In genomic region chr2:37757016-37757415, GRCm38 (mm10) we compare ENCODE assay signal across 27 mouse cellular contexts. TPM values are rescaled to one million over a fixed set of nuclear protein-coding genes. Genes with fewer than 3 reads are reported as not detected.
DNase-seq lines count a peak whose midpoint lies in the region; ATAC-seq and TF ChIP-seq lines count a peak whose summit lies in the region.
"Had no signal": no experiment of that assay in that cellular context is flagged by ENCODE, and none has a peak within 500 bp of the region (broad histone marks: within the 10 kb centered on the region; RNA-seq: fewer than 3 reads in every experiment).

No protein-coding gene starts in this region.

- DNase-seq in spleen, postnatal 36 days (ENCODE audit: low spot score in 2 of 2) = peak; percentile 75 to 80
- DNase-seq in spleen, postnatal 4 days (ENCODE audit: low spot score in 2 of 2) = no peak
- DNase-seq in G1E (ENCODE audit: low spot score) = peak; percentile 50
- peak; percentile 78 for DNase-seq in splenic B cell, adult 2 months (ENCODE audit: low read depth, low spot score)
- no peak for DNase-seq in forebrain, embryonic 11.5 days (ENCODE audit: low spot score)
- DNase-seq in heart, postnatal 10 days = no peak
- no peak for DNase-seq in frontal cortex, postnatal 36 days (ENCODE audit: low spot score in 2 of 2)
- DNase-seq: adrenal gland, adult 8-10 months; cerebellum, postnatal 36 days; embryo, embryonic 11 days; gastrocnemius, postnatal 36 days; heart, adult 2 months; kidney, adult 8-10 months; kidney, postnatal 10 days; layer of hippocampus, adult 9-11 months; liver, embryonic 13.5 days; lung, adult 18-20 months; lung, postnatal 10 days had no signal

- TF ChIP-seq CTCF in G1E (IDR thresholded peaks at IDR 0.05; ENCODE audit: low read depth, low read length) = no peak

- H3K9ac ChIP-seq in forebrain, embryonic 11.5 days (ENCODE audit: low read length) = no peak overlapping the region
- H3K9ac ChIP-seq: embryonic facial prominence, embryonic 13.5 days; forebrain, embryonic 12.5 days; hindbrain, embryonic 12.5 days; limb, embryonic 15.5 days; liver, embryonic 13.5 days; midbrain, embryonic 12.5 days; neural tube, embryonic 13.5 days; stomach, embryonic 15.5 days had no signal

- H3K9me3 ChIP-seq in G1E (replicated peaks) = no peaks in the 10 kb centered on the region
- no peaks in the 10 kb centered on the region for H3K9me3 ChIP-seq in forebrain, embryonic 11.5 days (ENCODE audit: control insufficient read depth, low read length)
- H3K9me3 ChIP-seq: embryonic facial prominence, embryonic 13.5 days; forebrain, embryonic 12.5 days; hindbrain, embryonic 12.5 days; limb, embryonic 10.5 days; limb, embryonic 15.5 days; liver, embryonic 13.5 days; midbrain, embryonic 12.5 days; neural tube, embryonic 13.5 days; stomach, embryonic 15.5 days had no signal

- H3K27ac ChIP-seq in forebrain, embryonic 11.5 days (ENCODE audit: low read depth, low read length) = no peak overlapping the region
- H3K27ac ChIP-seq: embryonic facial prominence, embryonic 13.5 days; forebrain, embryonic 12.5 days; heart, adult 2 months; limb, embryonic 10.5 days; limb, embryonic 15.5 days; liver, embryonic 13.5 days; midbrain, embryonic 12.5 days; neural tube, embryonic 13.5 days; stomach, embryonic 15.5 days had no signal

- peaks cover 81% of the 10 kb centered on the region for H3K27me3 ChIP-seq in G1E (ENCODE audit: insufficient read depth, low read length)
- no peaks in the 10 kb centered on the region for H3K27me3 ChIP-seq in splenic B cell, adult 2 months (ENCODE audit: control insufficient read depth, insufficient read depth, low read length, poor library complexity, severe bottlenecking)
- 0 out of 2 replicates have a peak, but pooled peaks cover 2% of the 10 kb centered on the region for H3K27me3 ChIP-seq in forebrain, embryonic 11.5 days (ENCODE audit: control insufficient read depth, insufficient read depth, low read length)
- H3K27me3 ChIP-seq: embryonic facial prominence, embryonic 13.5 days; hindbrain, embryonic 12.5 days; limb, embryonic 15.5 days; liver, embryonic 13.5 days had no signal

- intact Hi-C loops in heart, postnatal 10 days (cut with DNase I) = no loop called here

- H3K4me3 ChIP-seq in G1E (ENCODE audit: low read depth, low read length) = no peak overlapping the region
- no peak overlapping the region for H3K4me3 ChIP-seq in forebrain, embryonic 11.5 days (ENCODE audit: low read depth, low read length)
- H3K4me3 ChIP-seq: embryonic facial prominence, embryonic 13.5 days; forebrain, embryonic 12.5 days; heart, adult 2 months; hindbrain, embryonic 12.5 days; limb, embryonic 10.5 days; limb, embryonic 15.5 days; liver, embryonic 13.5 days; midbrain, embryonic 12.5 days; neural tube, embryonic 13.5 days; stomach, embryonic 15.5 days had no signal

- H3K4me2 ChIP-seq in forebrain, embryonic 11.5 days (ENCODE audit: low read depth, low read length, severe bottlenecking) = no peak overlapping the region
- H3K4me2 ChIP-seq: embryonic facial prominence, embryonic 13.5 days; forebrain, embryonic 12.5 days; hindbrain, embryonic 12.5 days; limb, embryonic 15.5 days; liver, embryonic 13.5 days; midbrain, embryonic 12.5 days; neural tube, embryonic 13.5 days; stomach, embryonic 15.5 days had no signal

- 97% methylated on average over 5 of the region's 5 CpGs for WGBS in forebrain, embryonic 11.5 days

- peaks cover 8% of the 10 kb centered on the region for H3K4me1 ChIP-seq in G1E (ENCODE audit: insufficient read depth, low read depth, low read length)
- peaks cover 8% of the 10 kb centered on the region; the same call in 1 of the 2 replicates for H3K4me1 ChIP-seq in forebrain, embryonic 11.5 days (replicated peaks; ENCODE audit: control insufficient read depth, insufficient read depth, low read length)

- ATAC-seq in G1E (ENCODE audit: extremely low read depth, insufficient number of reproducible peaks, low FRiP score, poor library complexity, severe bottlenecking) = peak; percentile 49; the same call in 1 of the 2 replicates
- peak; percentile 88 to 91 for ATAC-seq in hematopoietic stem cell, adult 5-6 weeks (replicated peaks in 1 of 2; ENCODE audit: insufficient read depth in 1 of 2, low FRiP score in 2 of 2, low TSS enrichment in 1 of 2, low read depth in 1 of 2, poor library complexity in 2 of 2, severe bottlenecking in 2 of 2)
- ATAC-seq in forebrain, embryonic 11.5 days (replicated peaks; ENCODE audit: low FRiP score) = no peak

- H3K36me3 ChIP-seq in G1E (replicated peaks) = no peaks in the 10 kb centered on the region
- no peaks in the 10 kb centered on the region for H3K36me3 ChIP-seq in splenic B cell, adult 2 months (ENCODE audit: control insufficient read depth, insufficient read depth, low read length, poor library complexity, severe bottlenecking)
- no peaks in the 10 kb centered on the region for H3K36me3 ChIP-seq in forebrain, embryonic 11.5 days (ENCODE audit: control insufficient read depth, insufficient read depth, low read length)
- H3K36me3 ChIP-seq: embryonic facial prominence, embryonic 13.5 days; forebrain, embryonic 12.5 days; hindbrain, embryonic 12.5 days; limb, embryonic 10.5 days; limb, embryonic 15.5 days; liver, embryonic 13.5 days; midbrain, embryonic 12.5 days; neural tube, embryonic 13.5 days; stomach, embryonic 15.5 days had no signal

RNA-seq across cellular contexts. Expression of gene Crb2, which starts 19.0 kb away (rescaled TPM):
- total RNA-seq in G1E (2014; fragmentation: Nextera tagmentation) (not detected in 2 replicates), G1E (2017) (0.05 and 0.06 TPM in 2 replicates)
- not detected in 2 replicates for polyA plus RNA-seq in G1E (2012)
- total RNA-seq in hematopoietic stem cell, adult 5-6 weeks (2017) = not detected in 2 replicates
- 29.6 and 32.7 TPM in 2 replicates for polyA plus RNA-seq in forebrain, embryonic 11.5 days (2014; fragmentation: Nextera tagmentation; extraction: Ambion mirVana)
- total RNA-seq in heart, postnatal 10 days (2021) = 1 to 10 TPM in 1 of 2 experiments, under 1 TPM in 1; 0.96 to 1.7 TPM

RNA-seq across cellular contexts. Expression of gene Strbp, which starts 53.4 kb away (rescaled TPM):
- 79.2 and 81.2 TPM in 2 replicates for total RNA-seq in G1E (2014; fragmentation: Nextera tagmentation)
- total RNA-seq in G1E (2017) = 46.4 and 52.9 TPM in 2 replicates
- 24.8 and 26.8 TPM in 2 replicates for polyA plus RNA-seq in G1E (2012)
- 68.2 and 72.4 TPM in 2 replicates for total RNA-seq in hematopoietic stem cell, adult 5-6 weeks (2017)
- 102 and 103 TPM in 2 replicates for polyA plus RNA-seq in forebrain, embryonic 11.5 days (2014; fragmentation: Nextera tagmentation; extraction: Ambion mirVana)
- 10 to 100 TPM; 22.7 to 23.7 TPM for total RNA-seq in heart, postnatal 10 days (2021)

Comparison
In these comparisons a context has a peak if more than half of its experiments do, and no peak if none do; other contexts are left out.
1. DNase-seq: peak in spleen, postnatal 36 days (2 of 2), G1E (single experiment) and splenic B cell, adult 2 months (single experiment); none in spleen, postnatal 4 days (0 of 2), forebrain, embryonic 11.5 days (single experiment), heart, postnatal 10 days (0 of 2) and frontal cortex, postnatal 36 days (0 of 2).